Mouse (Mus musculus) limb, embryonic 11.5 days (tissue): Measurements from ENCODE around the gene Krt16. TPM values are rescaled to one million over a fixed set of nuclear protein-coding genes. Genes with fewer than 3 reads are reported as not detected.

Source experiments
- polyA plus RNA-seq: library from polyadenylated mRNA; unstranded; fragments of >200 nt; fragmentation: Nextera tagmentation; extraction: Ambion mirVana; gene quantifications from 2 replicates; pipeline ENCODE4 v1.2.1, GENCODE M21; 2014

The Krt16 gene
- polyA plus RNA-seq, 1 experiment from 2014 or later = not detected

Other genes starting within 250 kb of the Krt16 start
- gene Krt33a, start 232.7 kb downstream of the Krt16 start, polyA plus RNA-seq = not detected in 2 replicates
- 0.15 and 0.16 TPM in 2 replicates for gene Krt33b, start 219.0 kb downstream of the Krt16 start, polyA plus RNA-seq
- not detected in 2 replicates for gene Krt34, start 207.3 kb downstream of the Krt16 start, polyA plus RNA-seq
- gene Krt31, start 198.4 kb downstream of the Krt16 start, polyA plus RNA-seq = not detected in 2 replicates
- gene Krt32, start 160.7 kb downstream of the Krt16 start, polyA plus RNA-seq = not detected in 2 replicates
- 0.11 TPM in 1 of 2 replicates, not detected in the other for gene Krt35, start 152.7 kb downstream of the Krt16 start, polyA plus RNA-seq
- 0.08 and 0.11 TPM in 2 replicates for gene Krt36, start 143.3 kb downstream of the Krt16 start, polyA plus RNA-seq
- not detected in 2 replicates for gene Krt13, start 127.3 kb downstream of the Krt16 start, polyA plus RNA-seq
- 3.4 and 6.7 TPM in 2 replicates for gene Krt15, start 113.0 kb downstream of the Krt16 start, polyA plus RNA-seq
- gene Krt19, start 100.2 kb downstream of the Krt16 start, polyA plus RNA-seq = 6.4 and 8.0 TPM in 2 replicates
- gene Krt9, start 55.7 kb downstream of the Krt16 start, polyA plus RNA-seq = 0.07 and 0.09 TPM in 2 replicates
- gene Krt14, start 41.4 kb downstream of the Krt16 start, polyA plus RNA-seq = 47.5 and 49.6 TPM in 2 replicates
- 11.2 and 11.6 TPM in 2 replicates for gene Krt17, start 12.1 kb upstream of the Krt16 start, polyA plus RNA-seq
- 0.09 and 0.26 TPM in 2 replicates for gene Krt42, start 21.0 kb upstream of the Krt16 start, polyA plus RNA-seq
- gene Eif1, start 71.0 kb upstream of the Krt16 start, polyA plus RNA-seq = 1,608 and 1,642 TPM in 2 replicates
- gene Gast, start 85.5 kb upstream of the Krt16 start, polyA plus RNA-seq = not detected in 2 replicates
- gene Hap1, start 107.2 kb upstream of the Krt16 start, polyA plus RNA-seq = 0.38 and 0.39 TPM in 2 replicates
- 29.8 and 32.3 TPM in 2 replicates for gene Jup, start 148.9 kb upstream of the Krt16 start, polyA plus RNA-seq
- gene P3h4, start 165.9 kb upstream of the Krt16 start, polyA plus RNA-seq = 36.7 and 40.2 TPM in 2 replicates
- gene Fkbp10, start 166.8 kb upstream of the Krt16 start, polyA plus RNA-seq = 81.3 and 85.4 TPM in 2 replicates
- 157 and 160 TPM in 2 replicates for gene Nt5c3b, start 192.9 kb upstream of the Krt16 start, polyA plus RNA-seq
- 0.93 and 1.0 TPM in 2 replicates for gene Klhl10, start 193.0 kb upstream of the Krt16 start, polyA plus RNA-seq
- 13.8 and 15.7 TPM in 2 replicates for gene Klhl11, start 223.8 kb upstream of the Krt16 start, polyA plus RNA-seq